Mouse (Mus musculus) brain, embryonic 14.5 days (tissue): ENCODE data around the gene Uckl1.

Source experiments
- CTCF ChIP-seq: fragments of 200-500 bp; IDR thresholded peaks from 2 replicates; pipeline ENCODE4 v1.5.1; 2012; ENCODE audit warnings: inconsistent platforms, mild to moderate bottlenecking, moderate library complexity, borderline replicate concordance; ENCODE audit not compliant: insufficient read depth, insufficient read length; ENCODE audit errors: extremely low read depth
- POLR2A ChIP-seq: fragments of 200-500 bp; IDR thresholded peaks from 2 replicates; pipeline ENCODE4 v1.6.1; 2012; ENCODE audit warnings: mild to moderate bottlenecking, inconsistent platforms, borderline replicate concordance; ENCODE audit not compliant: poor library complexity, insufficient read depth, insufficient read length, severe bottlenecking; ENCODE audit errors: extremely low read depth

- peak; percentile 97 for TF ChIP-seq CTCF
- TF ChIP-seq POLR2A = no peak
These were observed 3.7 kb downstream of the Uckl1 start for GRCm38 (mm10) chr2:181581016-181581401.
